ENCODE assay signal across 8 mouse cellular contexts in the genomic region with DNA sequence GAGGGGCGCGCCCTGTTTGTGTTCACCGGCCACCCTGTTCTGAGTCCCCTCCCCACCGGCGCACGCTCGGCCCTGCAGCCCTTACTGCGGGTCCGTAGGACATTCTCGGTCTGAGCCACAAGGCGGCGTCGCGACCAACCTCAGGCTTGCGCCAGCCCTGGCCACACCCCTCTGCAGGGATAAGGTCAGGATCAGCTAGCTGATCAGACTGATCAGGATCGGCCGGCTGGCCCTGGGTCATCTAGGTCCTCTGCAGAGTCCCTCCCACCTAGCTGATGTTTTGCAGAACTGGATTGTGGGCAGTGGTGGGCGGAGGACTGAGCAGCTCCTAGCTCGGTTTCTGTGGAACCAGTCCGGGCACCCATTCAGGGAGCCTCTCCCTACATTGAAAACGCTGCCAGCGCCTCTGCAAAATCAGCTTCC. TPM values are rescaled to one million over a fixed set of nuclear protein-coding genes. Genes with fewer than 3 reads are reported as not detected.
A peak's percentile ranks its signal among the peaks of the same experiment; 100 is the strongest.
DNase-seq lines count a peak whose midpoint lies in the region; ATAC-seq and TF ChIP-seq lines count a peak whose summit lies in the region.

A gene (minus strand): TSS at position 264 of the 423 bp plus-strand sequence.

- TF ChIP-seq CTCF in heart, postnatal 0 days (IDR thresholded peaks at IDR 0.05; ENCODE audit: low read depth) = peak; percentile 60

- H3K4me3 ChIP-seq in brown adipose tissue, adult 24 weeks (ENCODE audit: insufficient read depth, low read depth, low read length) = peak within 1 kb of the TSS; percentile 78
- peak within 1 kb of the TSS; percentile 55 for H3K4me3 ChIP-seq in heart, postnatal 0 days (ENCODE audit: low read depth, low read length)

- H3K4me2 ChIP-seq in heart, postnatal 0 days (ENCODE audit: low read depth, low read length) = peak within 1 kb of the TSS; percentile 82

- TF ChIP-seq EP300 in heart, postnatal 0 days (IDR thresholded peaks at IDR 0.05; ENCODE audit: low read depth) = no peak

- H3K4me1 ChIP-seq in brown adipose tissue, adult 24 weeks (ENCODE audit: control insufficient read depth, insufficient read depth, insufficient read length, low read length) = 0 out of 2 replicates have a peak, but pooled peaks cover 2% of the 10 kb centered on the region
- 0 out of 2 replicates have a peak, but pooled peaks cover 8% of the 10 kb centered on the region for H3K4me1 ChIP-seq in heart, postnatal 0 days (ENCODE audit: control insufficient read depth, insufficient read depth)

- peak within 1 kb of the TSS; percentile 63 for H3K9ac ChIP-seq in heart, postnatal 0 days (replicated peaks; ENCODE audit: low read depth, low read length)

- H3K27me3 ChIP-seq in heart, postnatal 0 days (ENCODE audit: control insufficient read depth, insufficient read depth, low read length) = no peaks in the 10 kb centered on the region

- no peaks in the 10 kb centered on the region for H3K9me3 ChIP-seq in heart, postnatal 0 days (replicated peaks; ENCODE audit: control insufficient read depth, low read length)

- H3K36me3 ChIP-seq in heart, postnatal 0 days (replicated peaks; ENCODE audit: control insufficient read depth, insufficient read depth, low read length) = no peaks in the 10 kb centered on the region

- WGBS in heart, postnatal 0 days = 0% methylated on average over 22 of the region's 22 CpGs

- peak; percentile 79 for ATAC-seq in heart, postnatal 0 days (ENCODE audit: insufficient read depth, low read depth)

- DNase-seq in ES-CJ7 (ENCODE audit: low read depth, low spot score) = peak; percentile 88
- DNase-seq in fat pad, adult 2 months (ENCODE audit: extremely low read depth, low read depth, low spot score) = peak; percentile 88
- DNase-seq in heart, postnatal 0 days (ENCODE audit: low spot score) = peak; percentile 36
- DNase-seq in kidney, postnatal 36 days = peak; percentile 51 to 78
- DNase-seq in lung, postnatal 10 days = peak; percentile 76
- peak; percentile 27 for DNase-seq in ovary, postnatal 10 days (ENCODE audit: low spot score)
- peak; percentile 84 for DNase-seq in urinary bladder, postnatal 14 days (ENCODE audit: low spot score)

- no peak within 1 kb of the TSS for H3K27ac ChIP-seq in brown adipose tissue, adult 24 weeks (replicated peaks; ENCODE audit: low read depth, low read length)
- no peak within 1 kb of the TSS for H3K27ac ChIP-seq in heart, postnatal 0 days (ENCODE audit: low read depth)

RNA-seq across cellular contexts. Expression of the gene that starts here (rescaled TPM):
- 13.4 and 28.3 TPM in 2 replicates for polyA plus RNA-seq in brown adipose tissue, adult 24 weeks (2012; ENCODE audit: insufficient read depth, insufficient read length, missing spikeins)
- 5.4 and 8.7 TPM in 2 replicates for total RNA-seq in heart, postnatal 0 days (2014; rRNA removed; ENCODE audit: low replicate concordance)
- 10.2 and 10.8 TPM in 2 replicates for polyA plus RNA-seq in heart, postnatal 0 days (2015; fragmentation: Nextera tagmentation; extraction: Ambion mirVana)

Comparison
In these comparisons a context has a peak if more than half of its experiments do, and no peak if none do; other contexts are left out.
1. DNase-seq: peak in every context shown above with its lines; median percentile 88 in ES-CJ7; 88 in fat pad, adult 2 months; 84 in urinary bladder, postnatal 14 days; 76 in lung, postnatal 10 days; 64 in kidney, postnatal 36 days; 36 in heart, postnatal 0 days; 27 in ovary, postnatal 10 days.